Mouse (Mus musculus) lung, postnatal 0 days (tissue): ENCODE measurements around the gene Phf5a. TPM values are rescaled to one million over a fixed set of nuclear protein-coding genes. Genes with fewer than 3 reads are reported as not detected.
A peak's percentile ranks its signal among the peaks of the same experiment; 100 is the strongest.

Source experiments
- ATAC-seq: fragments of 200-750 bp; cut with Nextera tagmentation; 2 replicates; pipeline ENCODE4 v1.8.0; 2017; ENCODE audit warnings: moderate library complexity
- DNase-seq: peaks from one replicate; pipeline ENCODE4 v3.0.0-alpha.2; 2016; ENCODE audit warnings: low spot score
- H3K27ac ChIP-seq: fragments of 300-500 bp; sonication (generic); 2 replicates; pipeline ENCODE4 v1.5.1; 2014; ENCODE audit warnings: antibody characterized with exemption, mild to moderate bottlenecking, low read length, mixed read lengths
- H3K27me3 ChIP-seq: fragments of 300-500 bp; sonication (generic); replicated peaks from 2 replicates; pipeline ENCODE4 v1.6.1; 2014; ENCODE audit warnings: low read length, mixed read lengths; ENCODE audit not compliant: insufficient read depth
- H3K36me3 ChIP-seq: fragments of 300-500 bp; sonication (generic); 2 replicates; pipeline ENCODE4 v1.6.1; 2014; ENCODE audit warnings: low read length, mixed read lengths; ENCODE audit not compliant: insufficient read depth
- H3K4me1 ChIP-seq: fragments of 300-500 bp; sonication (generic); 2 replicates; pipeline ENCODE4 v1.6.1; 2014; ENCODE audit warnings: antibody characterized with exemption, low read depth, low read length, mixed read lengths; ENCODE audit not compliant: insufficient read depth
- H3K4me2 ChIP-seq: fragments of 300-500 bp; sonication (generic); replicated peaks from 2 replicates; pipeline ENCODE4 v1.6.1; 2014; ENCODE audit warnings: low read depth, mild to moderate bottlenecking, low read length, moderate library complexity, mixed read lengths
- H3K4me3 ChIP-seq: fragments of 300-500 bp; sonication (generic); 2 replicates; pipeline ENCODE4 v1.5.1; 2014; ENCODE audit warnings: low read depth, low read length
- H3K9ac ChIP-seq: fragments of 300-500 bp; sonication (generic); replicated peaks from 2 replicates; pipeline ENCODE4 v1.6.1; 2014; ENCODE audit warnings: low read depth, mild to moderate bottlenecking
- H3K9me3 ChIP-seq: fragments of 300-500 bp; sonication (generic); 2 replicates; pipeline ENCODE4 v1.6.1; 2016; ENCODE audit warnings: low read length, mixed read lengths
- CTCF ChIP-seq: IDR thresholded peaks from 2 replicates; pipeline ENCODE4 v1.5.1; 2016; ENCODE audit warnings: antibody characterized with exemption, mild to moderate bottlenecking
- EP300 ChIP-seq: IDR thresholded peaks from 2 replicates; pipeline ENCODE4 v1.6.1; 2016; ENCODE audit warnings: antibody characterized with exemption, mild to moderate bottlenecking, control low read depth
- WGBS: fragments of 180-500 bp; shearing (Covaris S2); extraction: QIAGEN DNeasy Blood & Tissue Kit; methylation state at CpG from one replicate; pipeline ENCODE4 v1.1.7; 2014; 5-methylcytosine and 5-hydroxymethylcytosine counted together
- polyA plus RNA-seq: library from polyadenylated mRNA; unstranded; fragments of >200 nt; fragmentation: Nextera tagmentation; extraction: Ambion mirVana; gene quantifications from 2 replicates; pipeline ENCODE4 v1.2.1, GENCODE M21; 2015

Phf5a gene
- polyA plus RNA-seq, 1 experiment from 2014 or later, result 88.8 TPM

GRCm38 (mm10) chr15:81845724-81846123 lies 26.0 kb downstream of the Phf5a start:
- H3K9ac ChIP-seq, result no peak overlapping the region
- 25% methylated on average over 4 of the region's 4 CpGs for WGBS

GRCm38 (mm10) chr15:81845033-81845625 lies 26.6 kb downstream of the Phf5a start:
- 81% methylated on average over 5 of the region's 5 CpGs for WGBS
- no peak for DNase-seq
- Histone ChIP-seq H3K4me3 (no peak overlapping the region), H3K9me3 (no peaks in the 10 kb centered on the region), H3K4me2 (no peak overlapping the region), H3K4me1 (peaks cover 1% of the 10 kb centered on the region; the same call in 1 of the 2 replicates), H3K36me3 (peaks cover 7% of the 10 kb centered on the region; the same call in 1 of the 2 replicates), H3K27ac (no peak overlapping the region), H3K27me3 (no peaks in the 10 kb centered on the region), H3K9ac (no peak overlapping the region)
- TF ChIP-seq EP300 (no peak), CTCF (no peak)
- ATAC-seq, result no peak

More at GRCm38 (mm10) chr15:81845724-81846123, 26.0 kb downstream of the Phf5a start:
- Histone ChIP-seq H3K4me3 (no peak overlapping the region), H3K27ac (no peak overlapping the region), H3K9me3 (no peaks in the 10 kb centered on the region), H3K27me3 (no peaks in the 10 kb centered on the region), H3K36me3 (peaks cover 10% of the 10 kb centered on the region), H3K4me1 (no peaks in the 10 kb centered on the region), H3K4me2 (no peak overlapping the region)
- TF ChIP-seq EP300 (no peak), CTCF (no peak)
- ATAC-seq, result peak; percentile 68
- peak; percentile 68 for DNase-seq

DNA sequence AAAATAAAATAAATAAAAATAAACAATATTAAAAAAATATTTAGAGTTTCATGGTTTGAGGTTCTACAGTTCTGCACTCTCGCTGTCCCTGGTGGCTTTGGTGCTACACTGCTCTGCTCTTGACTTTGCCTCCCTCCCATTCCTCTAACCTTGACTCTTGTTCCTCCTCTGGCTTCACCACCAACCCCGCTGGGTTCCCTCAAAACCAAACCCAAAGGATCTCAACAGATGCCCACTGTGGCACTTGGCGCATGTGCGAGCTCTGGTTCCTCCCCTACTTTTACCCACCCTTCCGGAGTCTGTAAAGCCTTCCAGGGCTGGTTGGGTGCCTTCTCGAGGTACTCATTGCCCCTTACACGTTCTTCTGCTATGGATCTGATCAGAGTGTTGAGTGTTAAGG lies 29.4 kb downstream of the Phf5a start:
- Histone ChIP-seq H3K4me2 (no peak overlapping the region), H3K4me3 (no peak overlapping the region), H3K27me3 (no peaks in the 10 kb centered on the region), H3K9ac (no peak overlapping the region), H3K9me3 (no peaks in the 10 kb centered on the region), H3K36me3 (no peaks in the 10 kb centered on the region; the same call in 1 of the 2 replicates), H3K4me1 (peaks cover 14% of the 10 kb centered on the region; the same call in 1 of the 2 replicates), H3K27ac (no peak overlapping the region)
- DNase-seq, result no peak
- TF ChIP-seq EP300 (no peak), CTCF (no peak)
- WGBS, result 86% methylated on average over 7 of the region's 7 CpGs
- ATAC-seq, result no peak

DNA sequence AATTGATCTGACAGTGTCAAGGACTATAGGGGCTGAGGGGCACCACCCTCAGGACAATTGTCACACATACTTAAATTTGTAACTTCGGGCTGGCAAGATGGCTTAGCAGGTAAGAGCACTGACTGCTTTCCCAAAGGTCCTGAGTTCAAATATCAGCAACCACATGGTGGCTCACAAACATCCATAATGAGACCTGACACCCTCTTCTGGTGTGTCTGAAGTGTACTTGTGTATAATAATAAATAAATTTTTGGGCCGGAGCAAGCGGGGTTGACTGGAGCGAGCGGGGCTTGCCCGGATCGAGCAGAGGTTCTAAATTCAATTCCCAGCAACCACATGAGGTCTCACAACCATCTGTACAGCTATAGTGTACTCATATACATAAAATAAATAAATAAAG lies 31.4 kb downstream of the Phf5a start:
- 68% methylated on average over 7 of the region's 7 CpGs for whole genome bisulfite sequencing
- peak overlapping the region; percentile 88 for H3K27ac ChIP-seq
- no peak overlapping the region for H3K4me3 ChIP-seq
- H3K4me1 ChIP-seq, result peaks cover 28% of the 10 kb centered on the region; the same call in 1 of the 2 replicates
- H3K27me3 ChIP-seq, result no peaks in the 10 kb centered on the region
- no peaks in the 10 kb centered on the region for H3K9me3 ChIP-seq
- H3K36me3 ChIP-seq, result no peaks in the 10 kb centered on the region
- ATAC-seq (no peak), DNase-seq (no peak)
- H3K9ac ChIP-seq, result no peak overlapping the region; the same call in 1 of the 2 replicates
- TF ChIP-seq EP300 (no peak), CTCF (no peak)
- H3K4me2 ChIP-seq, result no peak overlapping the region

DNA sequence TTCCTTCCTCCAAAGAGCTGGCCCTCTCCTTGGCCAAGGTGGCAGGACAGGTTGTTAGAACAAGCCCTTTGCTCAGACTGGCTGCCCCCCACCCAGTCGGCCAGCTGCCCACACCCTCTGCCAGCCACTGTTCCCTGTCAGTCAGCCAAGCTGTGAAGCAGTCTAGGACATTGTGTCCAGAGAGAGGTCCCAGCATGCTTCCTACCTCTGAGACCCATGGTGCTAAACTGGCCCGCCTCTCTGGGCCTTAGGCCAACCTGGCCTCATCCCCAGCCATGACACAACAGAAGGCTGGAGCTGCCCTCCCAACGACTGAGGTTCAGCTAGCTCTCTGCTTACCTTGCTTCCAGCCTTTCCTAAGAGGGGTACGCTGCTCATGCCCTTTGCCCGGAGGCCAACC lies 32.1 kb downstream of the Phf5a start:
- peaks cover 28% of the 10 kb centered on the region; the same call in 1 of the 2 replicates for H3K4me1 ChIP-seq
- 24% methylated on average over 5 of the region's 5 CpGs for WGBS
- ATAC-seq, result peak; percentile 89
- H3K4me2 ChIP-seq, result no peak overlapping the region
- H3K27ac ChIP-seq, result peak overlapping the region; percentile 88
- H3K9me3 ChIP-seq, result no peaks in the 10 kb centered on the region
- no peak for TF ChIP-seq CTCF
- TF ChIP-seq EP300, result peak; percentile 94
- DNase-seq, result peak; percentile 96
- H3K36me3 ChIP-seq, result no peaks in the 10 kb centered on the region
- H3K4me3 ChIP-seq, result no peak overlapping the region
- H3K27me3 ChIP-seq, result no peaks in the 10 kb centered on the region
- H3K9ac ChIP-seq, result no peak overlapping the region; the same call in 1 of the 2 replicates

DNA sequence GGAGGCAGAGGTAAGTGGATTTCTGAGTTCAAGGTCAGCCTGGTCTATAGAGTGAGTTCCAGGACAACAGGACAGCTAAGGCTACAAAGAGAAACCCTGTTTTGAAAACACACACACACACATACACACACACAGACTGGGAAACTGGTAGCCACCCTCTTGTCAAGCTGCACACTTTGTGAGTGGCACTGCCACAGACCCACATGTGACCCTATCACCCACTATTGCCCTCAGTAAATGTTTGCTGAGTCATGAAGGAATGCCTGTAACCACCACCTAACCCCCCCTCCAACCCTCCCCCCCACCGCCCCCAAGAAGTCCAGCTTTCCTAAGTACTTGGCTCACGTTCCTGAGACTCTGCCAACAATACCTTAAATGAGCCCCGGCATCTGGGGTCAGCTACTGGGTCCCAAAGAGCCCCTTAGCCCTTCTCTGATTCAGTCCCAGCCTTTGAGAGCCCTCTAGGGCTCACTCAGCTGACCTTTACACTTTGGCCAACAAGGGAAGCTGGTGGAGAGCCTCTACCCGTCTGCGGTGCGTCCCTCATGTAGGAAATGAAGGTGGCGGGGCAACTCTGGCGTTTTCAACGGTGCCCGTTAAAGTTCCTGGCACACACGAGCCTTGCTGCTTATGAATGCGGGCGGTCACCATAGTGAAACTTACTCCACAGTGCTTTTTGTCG lies 33.0 kb downstream of the Phf5a start:
- DNase-seq (peak; percentile 73), ATAC-seq (peak; percentile 18)
- H3K4me1 ChIP-seq, result peaks cover 28% of the 10 kb centered on the region; the same call in 1 of the 2 replicates
- no peak overlapping the region for H3K4me2 ChIP-seq
- H3K27ac ChIP-seq, result peak overlapping the region; percentile 88
- no peaks in the 10 kb centered on the region for H3K9me3 ChIP-seq
- no peaks in the 10 kb centered on the region for H3K36me3 ChIP-seq
- WGBS, result 49% methylated on average over 14 of the region's 14 CpGs
- no peak overlapping the region for H3K9ac ChIP-seq
- H3K27me3 ChIP-seq, result no peaks in the 10 kb centered on the region
- H3K4me3 ChIP-seq, result no peak overlapping the region
- TF ChIP-seq EP300, result peak; percentile 63; the same call in 1 of the 2 replicates
- no peak for TF ChIP-seq CTCF
